Mouse (Mus musculus) CH12.LX (cell line): ENCODE measurements around the gene Ubtf. TPM values are rescaled to one million over a fixed set of nuclear protein-coding genes. Genes with fewer than 3 reads are reported as not detected.

Experiments used
- DNase-seq: peaks from one replicate; pipeline ENCODE4 v3.0.0-alpha.2; 2013; ENCODE audit errors: extremely low read depth
- H3K27ac ChIP-seq: 2 replicates; pipeline ENCODE4 v1.5.1; 2012; ENCODE audit warnings: low read depth, mild to moderate bottlenecking, control low read depth, moderate library complexity; ENCODE audit not compliant: insufficient read depth
- H3K27me3 ChIP-seq: replicated peaks from 2 replicates; pipeline ENCODE3; 2012; ENCODE audit warnings: inconsistent platforms
- H3K36me3 ChIP-seq, 2 experiments: replicated peaks in 1 of 2; 2 replicates each; pipeline versions ENCODE3 to v1.6.1; 2012; ENCODE audit warnings: inconsistent platforms in 1 of 2, low read length in 1 of 2, mild to moderate bottlenecking in 1 of 2, mixed read lengths in 1 of 2, moderate library complexity in 1 of 2; ENCODE audit not compliant: control insufficient read depth in 1 of 2, insufficient read depth in 1 of 2
- H3K4me1 ChIP-seq, 2 experiments: 2 replicates each; pipeline ENCODE4 v1.6.1; 2012; ENCODE audit warnings: inconsistent platforms in 1 of 2, moderate library complexity in 1 of 2; ENCODE audit not compliant: insufficient read depth in 2 of 2, control insufficient read depth in 1 of 2
- H3K4me2 ChIP-seq: 2 replicates; pipeline ENCODE4 v1.6.1; 2012; ENCODE audit warnings: low read depth, mild to moderate bottlenecking, control low read depth; ENCODE audit not compliant: poor library complexity, insufficient read depth, severe bottlenecking
- H3K4me3 ChIP-seq, 3 experiments: fragments of 150-350 bp in 1 of 3; sonication (generic) in 1 of 3; replicated peaks in 1 of 3; 2 replicates each; pipeline versions ENCODE3 to v1.5.1; 2011 to 2012; ENCODE audit warnings: low read depth in 2 of 3, low read length in 2 of 3, mild to moderate bottlenecking in 2 of 3, moderate library complexity in 2 of 3, control low read depth in 1 of 3, improper control_type of control experiment in 1 of 3, inconsistent platforms in 1 of 3, mixed read lengths in 1 of 3; ENCODE audit not compliant: poor library complexity in 1 of 3
- H3K79me2 ChIP-seq: replicated peaks from 2 replicates; pipeline ENCODE4 v1.6.1; 2012; ENCODE audit warnings: mild to moderate bottlenecking, moderate library complexity; ENCODE audit not compliant: control insufficient read depth, poor library complexity, insufficient read depth, severe bottlenecking; ENCODE audit errors: extremely low read depth
- H3K9ac ChIP-seq: 2 replicates; pipeline ENCODE4 v1.6.1; 2012; ENCODE audit warnings: low read depth, mild to moderate bottlenecking, control low read depth, moderate library complexity; ENCODE audit not compliant: insufficient read depth
- H3K9me3 ChIP-seq: replicated peaks from 2 replicates; pipeline ENCODE3; 2012; ENCODE audit warnings: low read length, inconsistent platforms, mixed read lengths
- BHLHE40 ChIP-seq: IDR thresholded peaks from 2 replicates; pipeline ENCODE4 v1.6.1; 2011; ENCODE audit warnings: mild to moderate bottlenecking, low read depth, low read length, improper control_type of control experiment
- HCFC1 ChIP-seq: IDR thresholded peaks from 2 replicates; pipeline ENCODE4 v1.6.1; 2012; ENCODE audit warnings: low read depth, mild to moderate bottlenecking, inconsistent platforms, low read length, improper control_type of control experiment
- JUND ChIP-seq: conservative IDR thresholded peaks from 2 replicates; pipeline ENCODE4 v1.6.1; 2011; ENCODE audit warnings: low read depth, low read length, improper control_type of control experiment
- KAT2A ChIP-seq: IDR thresholded peaks from 2 replicates; pipeline ENCODE4 v1.6.1; 2012; ENCODE audit warnings: low read length, improper control_type of control experiment, inconsistent platforms; ENCODE audit not compliant: insufficient replicate concordance
- MAX ChIP-seq: IDR thresholded peaks from 2 replicates; pipeline ENCODE4 v1.6.1; 2011; ENCODE audit warnings: low read length, improper control_type of control experiment
- MAZ ChIP-seq: IDR thresholded peaks from 2 replicates; pipeline ENCODE4 v1.6.1; 2012; ENCODE audit warnings: low read depth, mild to moderate bottlenecking, inconsistent platforms, low read length, improper control_type of control experiment, moderate library complexity
- MEF2A ChIP-seq: IDR thresholded peaks from 2 replicates; pipeline ENCODE4 v1.6.1; 2014; ENCODE audit warnings: low read depth, mild to moderate bottlenecking, inconsistent platforms, low read length, improper control_type of control experiment, borderline replicate concordance
- MXI1 ChIP-seq: IDR thresholded peaks from 2 replicates; pipeline ENCODE4 v1.6.1; 2011; ENCODE audit warnings: mild to moderate bottlenecking, low read depth, low read length, improper control_type of control experiment
- PAX5 ChIP-seq: IDR thresholded peaks from 2 replicates; pipeline ENCODE4 v1.6.1; 2012; ENCODE audit warnings: low read length, inconsistent platforms, mixed read lengths
- POLR2A ChIP-seq: IDR thresholded peaks from 2 replicates; pipeline ENCODE4 v1.6.1; 2011; ENCODE audit warnings: low read depth, mild to moderate bottlenecking, improper control_type of control experiment, low read length
- POLR2AphosphoS2 ChIP-seq: IDR thresholded peaks from 2 replicates; pipeline ENCODE4 v1.6.1; 2011; ENCODE audit warnings: low read depth, low read length, improper control_type of control experiment
- RAD21 ChIP-seq: IDR thresholded peaks from 2 replicates; pipeline ENCODE4 v1.6.1; 2011; ENCODE audit warnings: low read depth, mild to moderate bottlenecking, low read length, improper control_type of control experiment, moderate library complexity
- SIN3A ChIP-seq: IDR thresholded peaks from 2 replicates; pipeline ENCODE4 v1.6.1; 2012; ENCODE audit warnings: low read length, improper control_type of control experiment, inconsistent platforms
- SMC3 ChIP-seq: IDR thresholded peaks from 2 replicates; pipeline ENCODE4 v1.6.1; 2011; ENCODE audit warnings: low read depth, low read length, improper control_type of control experiment
- UBTF ChIP-seq: IDR thresholded peaks from 2 replicates; pipeline ENCODE4 v1.6.1; 2012; ENCODE audit warnings: low read depth, mild to moderate bottlenecking, inconsistent platforms, low read length, improper control_type of control experiment, moderate library complexity
- ZMIZ1 ChIP-seq: IDR thresholded peaks from 2 replicates; pipeline ENCODE4 v1.6.1; 2012; ENCODE audit warnings: low read depth, mild to moderate bottlenecking, inconsistent platforms, low read length, improper control_type of control experiment
- dilution Hi-C: fragments of 300-500 bp; cut with MboI; formaldehyde crosslinking; loops from 2 replicates; pipeline ENCODE4 v1.14.3; 2020; ENCODE audit warnings: low sequenced_read_pairs; ENCODE audit not compliant: extremely low pct_unique_long_range_greater_than_20kb, extremely low pct_ligation_motif_present
- in situ Hi-C: fragments of 300-500 bp; cut with MboI; formaldehyde crosslinking; loops from 3 replicates; pipeline ENCODE4 v1.14.3; 2019; ENCODE audit warnings: low sequenced_read_pairs, low pct_ligation_motif_present, low pct_unique_long_range_greater_than_20kb, mixed read lengths
- polyA plus RNA-seq: library from polyadenylated mRNA; unstranded; fragments of >175 nt; gene quantifications from 2 replicates; pipeline ENCODE4 v1.2.1, GENCODE M21; 2012; ENCODE audit warnings: low read depth; ENCODE audit not compliant: insufficient read length
- total RNA-seq, 2 experiments: library from RNA; depleted of rRNA; stranded (reverse); fragments of 300-350 nt in 1 of 2; fragments of >200 nt in 1 of 2; gene quantifications; 2 replicates each; pipeline ENCODE4 v1.2.3; 2012 to 2014

The Ubtf gene
- total and polyA plus RNA-seq, 3 experiments, result 89.9 to 126 (median 124) TPM

DNA sequence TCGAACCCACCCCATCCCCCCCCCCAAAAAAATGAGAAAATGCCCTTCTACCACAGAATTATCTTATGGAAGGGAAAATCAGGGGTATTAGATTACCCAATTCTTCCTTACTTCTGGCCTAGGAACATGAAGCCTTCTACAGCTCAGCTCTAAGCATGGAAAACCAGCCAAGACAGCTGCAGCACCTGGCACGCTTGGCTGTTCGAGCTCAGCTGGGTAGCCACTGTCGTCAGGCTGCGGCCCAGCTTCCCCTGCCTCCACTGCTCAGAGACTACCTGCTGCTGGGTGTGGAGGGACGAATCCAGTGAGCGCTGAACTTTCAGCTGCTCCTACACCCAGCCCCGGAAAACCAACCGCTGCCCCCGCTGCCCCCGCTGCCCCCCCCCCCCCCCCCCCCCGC lies 41.8 kb downstream of the Ubtf start:
- Histone ChIP-seq H3K9me3 (no peaks in the 10 kb centered on the region), H3K79me2 (no peaks in the 10 kb centered on the region), H3K4me3 (no peak overlapping the region), H3K27ac (no peak overlapping the region), H3K9ac (no peak overlapping the region), H3K27me3 (peaks cover 8% of the 10 kb centered on the region), H3K4me2 (no peak overlapping the region), H3K36me3 (no peaks in the 10 kb centered on the region), H3K4me1 (peaks cover 5 to 20% of the 10 kb centered on the region in 2 experiments)
- TF ChIP-seq POLR2A (no peak), PAX5 (no peak), RAD21 (no peak), JUND (no peak)
- in situ Hi-C loops, result loop anchor here (5.0 kb wide), 1 partner anchor 50 kb away; no protein-coding TSS in a partner anchor
- dilution Hi-C loops, result no loop called here
- no peak for DNase-seq

DNA sequence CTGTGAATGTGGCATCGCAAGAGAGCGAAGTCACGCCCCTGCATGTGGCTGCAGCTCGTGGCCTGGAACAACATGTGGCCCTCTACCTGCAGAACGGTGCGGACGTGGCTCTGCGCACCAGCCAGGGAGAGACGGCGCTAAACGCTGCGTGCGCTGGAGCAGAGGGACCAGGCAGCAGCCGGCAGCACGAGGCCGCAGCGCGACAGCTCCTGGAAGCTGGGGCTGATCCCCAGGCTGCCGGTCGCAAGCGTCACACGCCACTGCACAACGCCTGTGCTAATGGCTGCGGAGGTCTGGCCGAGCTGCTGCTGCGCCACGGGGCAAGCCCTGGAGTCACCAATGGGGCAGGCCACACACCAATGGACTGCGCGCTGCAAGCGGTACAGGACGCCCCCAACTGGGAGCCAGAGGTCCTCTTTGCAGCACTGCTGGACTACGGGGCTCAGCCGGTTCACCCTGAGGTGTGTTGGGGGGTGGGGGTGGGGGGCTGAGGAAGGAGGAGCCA lies 43.1 kb downstream of the Ubtf start:
- Histone ChIP-seq H3K27ac (no peak overlapping the region), H3K4me3 (peak overlapping the region in 1 of 3 experiments; percentile 8), H3K4me1 (peaks cover 5 to 18% of the 10 kb centered on the region in 2 experiments), H3K79me2 (no peaks in the 10 kb centered on the region), H3K4me2 (peak overlapping the region; percentile 18; the same call in 1 of the 2 replicates), H3K27me3 (peaks cover 12% of the 10 kb centered on the region), H3K36me3 (no peaks in the 10 kb centered on the region), H3K9me3 (no peaks in the 10 kb centered on the region), H3K9ac (no peak overlapping the region)
- no peak for TF ChIP-seq MAZ
- no peak for TF ChIP-seq SMC3
- no peak for TF ChIP-seq KAT2A
- TF ChIP-seq BHLHE40, result no peak
- TF ChIP-seq MAX, result peak; percentile 43; the same call in 1 of the 2 replicates
- TF ChIP-seq HCFC1, result no peak
- TF ChIP-seq ZMIZ1, result no peak
- no peak for TF ChIP-seq POLR2AphosphoS2
- TF ChIP-seq SIN3A, result no peak
- TF ChIP-seq MEF2A, result no peak
- TF ChIP-seq UBTF, result peak; percentile 55; the same call in 1 of the 2 replicates
- peak; percentile 59; the same call in 1 of the 2 replicates for TF ChIP-seq MXI1
- in situ Hi-C loops (loop anchor here (5.0 kb wide), 1 partner anchor 49 kb away; no protein-coding TSS in a partner anchor), dilution Hi-C loops (no loop called here)
- DNase-seq, result no peak
